Mouse (Mus musculus) cortical plate, adult 2 months (tissue): Measurements from ENCODE around the gene Hoxa2.

Experiments used
- CTCF ChIP-seq: fragments of 200-500 bp; IDR thresholded peaks from 2 replicates; pipeline ENCODE4 v1.5.1; 2011; ENCODE audit warnings: mild to moderate bottlenecking, control low read depth, low read length; ENCODE audit not compliant: insufficient read depth; ENCODE audit errors: extremely low read depth
- POLR2A ChIP-seq: fragments of 200-500 bp; IDR thresholded peaks from 2 replicates; pipeline ENCODE4 v1.6.1; 2011; ENCODE audit warnings: mild to moderate bottlenecking, low read length, control low read depth; ENCODE audit not compliant: insufficient read depth; ENCODE audit errors: extremely low read depth

DNA sequence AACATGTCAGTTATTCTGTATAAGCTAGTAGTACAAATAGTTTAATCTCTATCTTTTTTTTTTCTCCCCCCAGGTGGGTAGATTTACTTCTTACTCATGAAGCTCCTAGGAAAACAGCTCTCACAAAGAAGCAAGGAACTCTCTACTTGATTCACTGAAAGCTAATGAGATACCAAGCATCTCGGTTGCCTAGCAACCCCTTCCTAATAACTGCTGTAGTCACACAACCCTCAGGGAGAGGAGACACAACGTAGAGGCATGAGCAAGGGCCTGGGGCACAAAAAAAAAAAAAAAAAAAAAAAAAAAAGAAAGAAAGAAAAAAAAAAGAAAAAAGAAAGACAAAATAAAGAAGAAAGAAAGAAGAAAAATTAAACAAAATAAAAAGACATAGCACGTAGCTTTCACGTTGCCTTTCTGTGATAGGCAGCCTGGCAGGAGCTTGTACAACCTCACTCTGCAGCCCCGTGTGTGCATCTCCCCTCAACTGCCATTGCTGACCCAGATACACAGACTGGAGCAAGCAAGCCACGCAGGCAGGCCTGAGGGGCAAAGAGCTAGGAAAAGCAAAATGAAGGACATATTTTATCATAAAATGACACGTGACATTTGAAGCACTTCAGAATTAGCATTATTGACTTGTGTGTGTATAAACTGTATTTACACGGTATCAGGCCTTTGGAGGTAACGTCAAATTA is 26.6 kb downstream of the Hoxa2 start:
- TF ChIP-seq CTCF (no peak), POLR2A (no peak)
